Mouse (Mus musculus) layer of hippocampus, adult 2 months (tissue): ENCODE results near the gene Osbpl9. TPM values are rescaled to one million over a fixed set of nuclear protein-coding genes. Genes with fewer than 3 reads are reported as not detected.

Experiments
- DNase-seq, 2 experiments: peaks; one replicate each; pipeline ENCODE4 v3.0.0; 2022; ENCODE audit warnings: low spot score in 2 of 2
- H3K27ac ChIP-seq: fragments of 200-600 bp; 2 replicates; pipeline ENCODE4 v1.8.1; 2022
- H3K4me3 ChIP-seq: fragments of 200-600 bp; 2 replicates; pipeline ENCODE4 v1.8.1; 2022; ENCODE audit warnings: mild to moderate bottlenecking
- CTCF ChIP-seq: fragments of 200-600 bp; conservative IDR thresholded peaks from 2 replicates; pipeline ENCODE4 v1.8.1; 2022; ENCODE audit warnings: antibody characterized with exemption, mild to moderate bottlenecking, moderate library complexity
- total RNA-seq, 2 experiments: library from RNA; stranded (reverse); gene quantifications; 2 replicates each; pipeline ENCODE4 v1.2.3; 2021

The Osbpl9 gene
- total RNA-seq, 2 experiments from 2014 or later = 53.9 to 56.2 TPM

DNA sequence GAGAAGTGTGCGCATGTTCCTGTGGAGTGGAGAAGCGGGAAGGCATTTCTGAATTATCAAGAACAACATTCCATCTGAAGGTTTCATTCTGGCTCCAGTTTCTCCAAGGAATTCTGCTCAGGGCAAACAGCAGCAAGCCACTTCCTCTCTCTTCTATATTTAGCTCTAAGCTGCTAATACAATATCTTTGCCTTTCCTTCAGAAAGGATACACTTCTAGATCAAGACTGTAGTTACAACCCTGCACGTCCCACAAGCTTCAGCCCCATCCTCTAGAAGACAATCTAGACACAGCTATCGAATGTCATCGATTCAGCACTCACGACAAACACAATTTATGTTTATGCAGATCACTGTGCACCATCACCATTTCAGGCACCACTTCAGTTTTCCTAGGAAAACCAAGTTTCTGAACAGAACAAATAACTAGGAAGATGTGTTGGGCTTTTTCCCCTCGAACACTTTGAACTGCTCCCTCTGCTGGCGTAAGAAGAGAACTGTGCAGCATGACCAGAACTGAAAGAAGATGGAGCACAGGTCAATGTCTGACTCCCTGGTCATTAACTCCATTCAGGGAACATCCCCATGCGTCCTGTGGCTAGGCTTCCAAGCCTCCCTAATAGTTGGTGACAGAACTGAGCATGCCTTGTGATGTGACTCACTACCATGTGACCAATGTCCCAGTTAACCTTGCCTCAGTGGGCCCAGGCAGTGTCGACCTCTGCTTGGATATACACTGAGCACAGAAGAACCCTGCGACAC, 54.6 kb downstream of the Osbpl9 start:
- TF ChIP-seq CTCF = peak; percentile 96
- Histone ChIP-seq H3K4me3 (no peak overlapping the region), H3K27ac (peak overlapping the region; percentile 47)
- peak in 1 of 2 experiments; percentile 54 for DNase-seq

DNA sequence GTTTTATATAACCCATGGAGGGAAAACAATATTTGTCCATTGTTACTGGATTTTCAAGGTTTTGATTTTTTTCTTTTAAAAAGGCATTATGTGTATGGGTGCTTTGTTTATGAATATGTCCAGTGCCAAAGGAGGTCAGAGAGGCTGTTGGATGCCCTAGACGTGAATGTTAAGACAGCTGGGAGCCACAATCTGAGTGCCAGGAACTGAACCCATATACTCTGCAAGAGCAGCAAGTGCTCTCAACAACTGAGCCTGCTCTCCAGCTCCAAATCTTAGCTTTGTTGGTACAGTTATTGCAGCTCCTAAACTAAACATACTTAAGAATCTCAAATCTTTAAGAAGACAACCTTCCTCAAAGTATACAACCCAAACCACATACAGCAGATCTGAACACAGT, 59.0 kb downstream of the Osbpl9 start:
- no peak overlapping the region for H3K4me3 ChIP-seq
- no peak for DNase-seq
- no peak overlapping the region for H3K27ac ChIP-seq
- no peak for TF ChIP-seq CTCF

DNA sequence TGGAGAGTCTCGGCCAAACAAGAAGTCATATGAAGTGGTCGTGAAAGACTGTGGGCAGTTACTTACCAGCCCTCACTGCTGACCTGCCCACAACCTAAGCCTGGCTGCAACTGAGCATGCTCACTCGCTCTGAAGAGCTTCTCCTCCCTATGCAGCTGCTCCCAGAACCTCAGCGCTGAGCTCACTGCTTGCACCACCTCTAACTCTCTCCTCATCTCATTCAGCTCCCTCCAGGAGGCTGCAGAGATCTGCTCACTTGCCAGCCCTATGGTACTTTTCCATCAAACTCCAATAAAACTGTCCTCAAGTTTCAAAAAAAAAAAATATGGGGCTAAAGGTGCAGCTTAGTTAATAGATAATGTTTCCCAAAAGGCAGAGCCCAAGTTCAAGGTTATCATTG, 63.5 kb downstream of the Osbpl9 start:
- DNase-seq = no peak
- Histone ChIP-seq H3K27ac (no peak overlapping the region), H3K4me3 (no peak overlapping the region)
- TF ChIP-seq CTCF = no peak

DNA sequence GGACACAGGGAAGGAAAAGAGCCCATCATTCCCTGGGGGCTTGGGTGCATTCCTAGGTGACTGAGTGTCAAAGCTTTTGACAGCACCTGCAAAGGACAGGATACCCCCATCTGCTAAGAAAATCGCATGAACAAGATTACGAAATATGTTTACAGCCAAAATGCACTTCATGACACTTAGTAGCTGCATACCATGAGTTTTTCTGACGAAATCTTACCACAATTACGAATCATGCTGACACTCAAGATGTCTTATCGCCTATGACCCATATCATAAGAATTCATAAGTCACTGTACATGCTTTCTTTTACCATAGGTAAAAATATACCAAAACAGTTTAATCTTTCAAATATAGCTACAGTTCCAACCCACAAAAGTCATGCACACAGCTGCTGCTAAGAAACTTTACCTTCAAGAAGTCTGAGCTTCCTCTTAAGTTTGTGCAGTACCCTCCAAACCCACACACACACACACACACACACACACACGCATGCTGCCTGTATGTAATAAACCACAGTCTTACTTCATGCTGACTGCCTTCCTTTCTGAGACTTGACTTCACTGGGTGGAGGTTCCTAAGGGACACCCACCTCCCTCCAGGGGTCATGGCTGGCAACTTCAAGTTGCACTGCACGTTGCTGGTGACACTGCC, 65.5 kb downstream of the Osbpl9 start:
- no peak for DNase-seq
- no peak overlapping the region for H3K4me3 ChIP-seq
- no peak overlapping the region for H3K27ac ChIP-seq
- no peak for TF ChIP-seq CTCF

DNA sequence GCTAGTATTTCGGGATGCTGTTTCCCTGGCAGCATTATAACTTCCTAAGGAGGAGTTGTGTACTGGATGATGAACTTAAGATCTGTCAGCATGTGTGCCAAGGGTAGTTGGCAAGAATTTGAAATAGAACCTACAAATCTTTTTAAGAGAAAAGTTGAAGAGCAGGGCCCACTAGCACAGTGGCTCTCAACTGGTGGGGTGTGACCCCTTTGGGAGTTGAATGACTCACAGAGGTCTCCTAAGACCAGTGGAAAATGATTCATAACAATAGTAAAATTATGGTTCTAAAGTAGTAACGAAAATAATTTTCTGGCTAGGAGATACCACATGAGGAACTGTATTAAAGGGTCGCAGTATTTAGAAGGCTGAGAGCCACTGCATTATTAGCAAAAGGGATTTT, 67.1 kb downstream of the Osbpl9 start:
- H3K4me3 ChIP-seq = no peak overlapping the region
- DNase-seq = no peak
- no peak overlapping the region for H3K27ac ChIP-seq
- TF ChIP-seq CTCF = no peak

DNA sequence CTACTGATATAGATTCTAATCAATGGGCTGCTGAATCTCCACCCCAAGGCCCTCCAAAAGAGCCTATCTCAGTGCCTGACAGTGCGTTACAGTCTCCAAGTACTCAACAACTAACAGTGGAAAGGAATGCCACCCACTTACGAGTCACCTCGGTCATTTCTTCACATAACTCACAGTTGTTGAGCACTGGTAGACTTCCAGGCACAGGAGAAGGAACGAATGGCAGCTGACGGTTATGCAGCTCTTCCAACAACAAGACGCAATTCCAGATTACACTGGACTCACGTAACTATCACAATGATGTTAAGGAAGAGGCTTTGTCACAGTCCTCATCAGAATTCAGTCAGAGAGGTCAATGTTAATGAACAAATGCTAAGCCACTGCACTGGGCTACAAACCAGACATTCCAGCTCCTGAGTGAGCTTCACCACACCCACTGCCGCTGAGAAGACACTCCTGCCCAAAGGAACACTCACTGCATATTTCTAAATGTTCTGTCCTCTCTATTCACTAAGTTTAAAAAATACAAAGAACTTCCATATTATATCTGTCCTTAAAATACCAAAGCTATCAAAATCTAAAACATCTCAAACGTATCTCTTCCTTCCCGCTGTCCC, 70.7 kb downstream of the Osbpl9 start:
- H3K27ac ChIP-seq = no peak overlapping the region
- no peak for TF ChIP-seq CTCF
- DNase-seq = no peak
- H3K4me3 ChIP-seq = no peak overlapping the region

DNA sequence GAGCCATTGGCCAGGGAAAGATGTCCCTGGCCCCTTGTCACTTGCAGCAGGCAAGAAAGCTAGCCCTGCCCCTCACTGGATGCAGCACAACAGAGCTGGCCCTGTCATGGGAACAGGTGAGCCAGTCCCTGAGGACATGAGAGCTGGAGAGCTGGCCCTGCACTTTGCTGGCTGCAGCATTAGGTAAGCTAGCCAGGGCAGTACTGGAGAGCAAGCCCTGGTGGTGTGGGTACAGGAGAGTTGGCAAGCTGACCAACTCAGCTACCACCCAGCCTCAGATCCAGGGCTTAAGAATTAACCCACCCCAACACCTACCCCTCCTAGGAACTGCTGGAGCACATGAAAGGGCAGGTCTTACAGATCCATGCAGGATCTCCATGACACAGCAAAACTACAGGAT, 73.1 kb downstream of the Osbpl9 start:
- H3K4me3 ChIP-seq = no peak overlapping the region
- DNase-seq = no peak
- H3K27ac ChIP-seq = no peak overlapping the region
- no peak for TF ChIP-seq CTCF

DNA sequence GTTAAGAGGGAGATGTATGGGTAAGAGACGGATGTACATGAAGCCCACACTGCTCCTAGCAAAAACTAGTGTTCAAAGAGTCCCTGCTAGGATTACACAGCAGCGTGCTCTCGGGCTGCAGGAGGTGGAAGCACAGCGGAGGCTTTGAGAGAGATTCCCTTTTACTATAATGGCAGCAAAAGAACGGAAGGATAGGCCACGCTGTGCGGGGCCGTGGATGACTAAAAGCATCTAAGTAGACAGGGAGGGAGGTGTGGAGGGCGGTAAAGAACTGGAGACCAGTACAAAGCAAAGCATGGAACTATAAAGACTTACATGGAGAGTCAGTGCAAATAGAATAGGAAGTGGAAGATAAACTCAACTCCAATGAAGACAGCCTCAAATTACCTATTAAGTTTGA, 74.1 kb downstream of the Osbpl9 start:
- TF ChIP-seq CTCF = no peak
- H3K4me3 ChIP-seq = no peak overlapping the region
- no peak for DNase-seq
- no peak overlapping the region for H3K27ac ChIP-seq

DNA sequence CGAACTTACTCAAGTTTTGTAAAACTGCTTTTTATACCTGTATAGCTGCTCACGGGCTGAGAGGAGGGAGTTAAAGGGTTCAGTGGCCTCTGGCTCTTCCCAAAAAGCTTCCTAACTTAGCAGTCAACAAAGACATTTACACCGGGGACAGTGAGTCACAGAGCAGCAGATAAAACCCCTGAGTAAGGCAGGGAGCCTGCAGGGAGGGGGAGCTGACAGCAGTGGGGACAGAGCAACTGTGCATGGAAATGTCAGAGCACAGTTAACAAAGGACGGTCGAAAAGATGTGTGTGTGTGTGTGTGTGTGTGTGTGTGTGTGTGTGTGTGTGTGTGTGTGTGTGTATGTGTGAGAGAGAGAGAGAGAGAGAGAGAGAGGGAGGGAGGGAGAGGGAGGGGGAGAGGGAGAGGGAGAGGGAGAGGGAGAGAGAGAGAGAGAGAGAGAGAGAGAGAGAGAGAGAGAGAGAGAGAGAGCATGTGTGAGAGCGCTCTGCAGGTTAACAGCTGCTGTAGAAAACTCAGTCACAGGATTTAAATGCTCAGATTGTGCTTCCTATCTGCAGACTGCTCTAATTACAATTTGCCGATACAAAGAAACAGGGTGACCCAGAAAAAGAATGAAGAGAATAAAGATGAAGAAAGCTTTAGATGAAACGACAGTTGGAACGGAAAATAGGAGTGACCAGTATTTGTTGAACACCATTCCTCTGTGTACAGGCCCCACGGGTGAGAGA, 75.1 kb downstream of the Osbpl9 start:
- no peak for TF ChIP-seq CTCF
- DNase-seq = no peak
- Histone ChIP-seq H3K4me3 (no peak overlapping the region), H3K27ac (no peak overlapping the region)

DNA sequence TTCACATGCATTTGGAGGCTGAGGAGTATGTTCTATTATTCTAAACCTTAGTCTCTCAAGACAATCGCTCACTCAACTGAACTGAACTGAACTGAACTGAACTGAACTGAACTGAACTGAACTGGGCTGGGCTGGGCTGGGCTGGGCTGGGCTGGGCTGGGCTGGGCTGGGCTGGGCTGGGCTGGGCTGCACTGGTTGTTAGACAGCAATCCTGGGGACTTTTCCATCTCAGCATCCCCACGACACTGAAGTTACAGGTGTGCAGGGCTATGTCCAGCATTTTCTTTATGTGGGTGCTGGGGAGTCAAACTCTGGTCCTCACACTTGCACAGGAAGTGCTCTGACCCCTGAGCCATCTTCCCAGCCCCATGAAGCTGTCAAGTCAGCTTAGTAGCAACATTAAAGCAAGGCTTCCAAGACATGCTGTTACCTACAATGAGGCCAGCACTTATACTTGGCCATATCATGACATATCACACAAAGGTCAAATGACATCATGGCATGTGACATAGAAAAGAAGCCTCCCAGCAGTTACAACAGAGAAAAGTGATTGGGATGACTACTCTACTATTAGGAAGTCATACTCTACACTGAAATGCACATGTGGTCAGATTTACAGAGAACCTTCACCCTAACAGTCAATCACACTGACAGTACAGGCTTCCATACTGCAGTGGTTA, 76.2 kb downstream of the Osbpl9 start:
- no peak for TF ChIP-seq CTCF
- DNase-seq = no peak
- H3K4me3 ChIP-seq = no peak overlapping the region
- H3K27ac ChIP-seq = no peak overlapping the region

DNA sequence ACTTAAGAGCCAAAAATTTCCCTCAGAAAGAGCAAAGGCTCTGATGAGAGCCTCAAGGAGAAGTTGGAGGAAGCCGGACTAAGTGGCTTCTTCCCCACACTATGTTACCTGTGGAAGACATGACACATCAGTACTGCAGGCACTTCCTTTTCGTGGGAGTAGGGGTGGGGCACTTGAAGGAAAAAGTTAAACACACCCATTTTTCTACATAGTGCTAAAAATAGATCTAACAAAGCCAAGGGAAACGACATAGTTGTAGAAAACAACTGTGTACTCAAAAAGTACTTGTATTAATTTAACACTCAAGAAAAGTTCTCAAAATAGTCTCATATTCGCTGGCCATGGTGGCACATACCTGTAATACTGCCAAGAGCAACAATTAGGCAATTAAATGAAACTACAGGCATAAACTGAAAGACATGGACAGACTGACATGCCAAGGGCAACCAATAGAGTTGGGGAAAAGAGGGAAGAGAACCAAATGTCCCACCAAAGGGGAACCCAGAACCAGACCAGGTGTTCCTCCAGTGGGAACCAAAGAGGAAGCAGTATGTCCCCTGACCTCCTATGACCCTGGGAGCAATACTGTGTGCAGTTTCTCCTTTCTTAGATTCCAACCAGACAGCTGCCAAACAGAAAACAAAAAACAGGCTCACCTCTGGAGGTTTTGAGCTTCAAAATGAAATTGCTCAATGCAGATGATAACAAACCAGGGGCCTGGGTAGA, 79.1 kb downstream of the Osbpl9 start:
- Histone ChIP-seq H3K4me3 (no peak overlapping the region), H3K27ac (peak overlapping the region; percentile 28; the same call in 1 of the 2 replicates)
- no peak for TF ChIP-seq CTCF

DNA sequence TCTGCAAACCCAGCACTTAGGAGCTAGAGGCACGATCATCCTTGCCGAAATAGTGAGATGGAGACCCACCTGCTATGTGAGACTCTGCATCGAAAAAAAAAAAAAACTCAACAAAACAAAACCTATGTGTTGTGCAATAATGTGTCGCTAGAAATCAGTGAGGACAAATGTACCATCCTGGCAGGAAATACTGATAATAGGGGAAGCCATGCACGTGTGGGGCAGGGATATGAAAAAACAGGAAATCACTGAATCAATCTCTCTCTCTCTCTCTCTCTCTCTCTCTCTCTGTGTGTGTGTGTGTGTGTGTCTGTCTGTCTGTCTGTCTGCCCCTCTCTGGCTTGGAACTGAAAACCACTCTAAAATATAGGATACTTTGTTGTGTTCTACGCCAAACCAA, 81.3 kb downstream of the Osbpl9 start:
- no peak overlapping the region for H3K27ac ChIP-seq
- no peak for DNase-seq
- TF ChIP-seq CTCF = no peak

More for the DNA sequence above, 79.1 kb downstream of the Osbpl9 start:
- no peak for DNase-seq

More for the DNA sequence above, 81.3 kb downstream of the Osbpl9 start:
- no peak overlapping the region for H3K4me3 ChIP-seq
